In genomic region chr13:97008266-97009153, GRCm38 (mm10) we compare ENCODE assay signal across 8 mouse cellular contexts. TPM values are rescaled to one million over a fixed set of nuclear protein-coding genes. Genes with fewer than 3 reads are reported as not detected.
DNase-seq lines count a peak whose midpoint lies in the region; ATAC-seq and TF ChIP-seq lines count a peak whose summit lies in the region.

No protein-coding gene starts in this region.

- DNase-seq in 3134 (ENCODE audit: extremely low read depth, insufficient read length, low spot score), result peak; percentile 45
- peak; percentile 50 for DNase-seq in embryo, embryonic 10 days (ENCODE audit: low spot score)
- peak; percentile 30 to 73 for DNase-seq in layer of hippocampus, adult 18-20 months (ENCODE audit: low spot score in 2 of 2)
- DNase-seq in ovary, postnatal 36 days (ENCODE audit: low spot score), result no peak

- no peak for TF ChIP-seq POLR2A in ES-Bruce4 (IDR thresholded peaks at IDR 0.05; ENCODE audit: insufficient read depth, low read length)
- TF ChIP-seq POLR2A in olfactory bulb, adult 2 months (IDR thresholded peaks at IDR 0.05; ENCODE audit: insufficient read depth, low read depth, low read length), result no peak

- H3K4me2 ChIP-seq in heart, embryonic 12.5 days, result peak overlapping the region; percentile 81
- peak overlapping the region; percentile 94 for H3K4me2 ChIP-seq in liver, embryonic 16.5 days (ENCODE audit: low read depth, low read length)

- ATAC-seq in heart, embryonic 12.5 days (ENCODE audit: insufficient number of reproducible peaks, low FRiP score), result peak; percentile 54; the same call in 1 of the 2 replicates
- ATAC-seq in liver, embryonic 16.5 days (ENCODE audit: low read depth), result peak; percentile 67

- H3K4me3 ChIP-seq in ES-Bruce4 (ENCODE audit: low read depth, low read length), result peak overlapping the region; percentile 72
- peak overlapping the region; percentile 57 for H3K4me3 ChIP-seq in heart, embryonic 12.5 days
- peak overlapping the region; percentile 63 for H3K4me3 ChIP-seq in liver, embryonic 16.5 days (ENCODE audit: low read depth, low read length)
- peak overlapping the region; percentile 41 for H3K4me3 ChIP-seq in olfactory bulb, adult 2 months (ENCODE audit: insufficient read depth, low read depth, low read length)

- peak overlapping the region; percentile 54 for H3K9ac ChIP-seq in ES-Bruce4 (ENCODE audit: low read depth, poor library complexity, severe bottlenecking)
- H3K9ac ChIP-seq in heart, embryonic 12.5 days, result peak overlapping the region; percentile 71
- H3K9ac ChIP-seq in liver, embryonic 16.5 days (ENCODE audit: low read depth, low read length), result peak overlapping the region; percentile 57

- H3K4me1 ChIP-seq in ES-Bruce4 (ENCODE audit: control insufficient read depth, insufficient read depth, low read length), result no peaks in the 10 kb centered on the region
- H3K4me1 ChIP-seq in heart, embryonic 12.5 days (replicated peaks), result peaks cover 3% of the 10 kb centered on the region; the same call in 1 of the 2 replicates
- peaks cover 18% of the 10 kb centered on the region for H3K4me1 ChIP-seq in liver, embryonic 16.5 days (ENCODE audit: control insufficient read depth, low read depth, low read length)
- H3K4me1 ChIP-seq in olfactory bulb, adult 2 months (ENCODE audit: control insufficient read depth, insufficient read depth, low read length), result peaks cover 7% of the 10 kb centered on the region; the same call in 1 of the 2 replicates

- no peak for TF ChIP-seq CTCF in ES-Bruce4 (IDR thresholded peaks at IDR 0.05; ENCODE audit: low read depth, low read length)
- TF ChIP-seq CTCF in olfactory bulb, adult 2 months (IDR thresholded peaks at IDR 0.05; ENCODE audit: insufficient read depth, low read depth, low read length), result no peak

- peak overlapping the region; percentile 41; the same call in 1 of the 2 replicates for H3K27ac ChIP-seq in ES-Bruce4 (ENCODE audit: insufficient read depth, low read length)
- H3K27ac ChIP-seq in heart, embryonic 12.5 days (ENCODE audit: poor library complexity, severe bottlenecking), result no peak overlapping the region
- peak overlapping the region; percentile 84 for H3K27ac ChIP-seq in liver, embryonic 16.5 days (ENCODE audit: low read length)
- H3K27ac ChIP-seq in olfactory bulb, adult 2 months (ENCODE audit: insufficient read depth, low read depth, low read length), result 0 out of 2 replicates have a peak overlapping the region, but pooled peaks have one; percentile 30

- no peaks in the 10 kb centered on the region for H3K9me3 ChIP-seq in ES-Bruce4 (replicated peaks; ENCODE audit: control insufficient read depth, insufficient read depth, low read length, poor library complexity, severe bottlenecking)
- H3K9me3 ChIP-seq in heart, embryonic 12.5 days (replicated peaks), result no peaks in the 10 kb centered on the region
- H3K9me3 ChIP-seq in liver, embryonic 16.5 days (replicated peaks; ENCODE audit: control insufficient read depth, low read length), result no peaks in the 10 kb centered on the region

- TF ChIP-seq EP300 in ES-Bruce4 (IDR thresholded peaks at IDR 0.05; ENCODE audit: insufficient read depth, low read depth, low read length), result no peak

- no peaks in the 10 kb centered on the region for H3K27me3 ChIP-seq in ES-Bruce4 (ENCODE audit: control insufficient read depth, insufficient read depth, low read length, poor library complexity, severe bottlenecking)
- H3K27me3 ChIP-seq in heart, embryonic 12.5 days (replicated peaks), result no peaks in the 10 kb centered on the region
- H3K27me3 ChIP-seq in liver, embryonic 16.5 days (ENCODE audit: control insufficient read depth, insufficient read depth, low read depth, low read length), result no peaks in the 10 kb centered on the region

- 2% methylated on average over 19 of the region's 19 CpGs for whole genome bisulfite sequencing in heart, embryonic 12.5 days
- under 1% methylated on average over 19 of the region's 19 CpGs for WGBS in liver, embryonic 16.5 days (ENCODE audit: insufficient replicate concordance)
- WGBS in olfactory bulb, adult 2 months, result 2% methylated on average over 19 of the region's 19 CpGs

- no peaks in the 10 kb centered on the region for H3K36me3 ChIP-seq in ES-Bruce4 (ENCODE audit: control insufficient read depth, insufficient read depth, low read length, poor library complexity, severe bottlenecking)
- H3K36me3 ChIP-seq in heart, embryonic 12.5 days, result no peaks in the 10 kb centered on the region
- no peaks in the 10 kb centered on the region for H3K36me3 ChIP-seq in liver, embryonic 16.5 days (ENCODE audit: control insufficient read depth, insufficient read depth)

RNA-seq across cellular contexts. Expression of gene 1700029F12Rik, which starts 25.7 kb away (rescaled TPM):
- polyA plus RNA-seq in ES-Bruce4 (2011; ENCODE audit: insufficient read depth, insufficient read length, low read depth, missing spikeins), result not detected in 2 replicates
- polyA plus RNA-seq in heart, embryonic 12.5 days (2016; fragmentation: Nextera tagmentation; extraction: Ambion mirVana), result not detected in 2 replicates
- total RNA-seq in layer of hippocampus, adult 18-20 months (2021), result not detected
- not detected in 2 replicates for polyA plus RNA-seq in liver, embryonic 16.5 days (2015; fragmentation: Nextera tagmentation; extraction: Ambion mirVana)
- not detected in 2 replicates for polyA plus RNA-seq in olfactory bulb, adult 2 months (2012; ENCODE audit: insufficient read depth, insufficient read length, low replicate concordance, missing spikeins)

RNA-seq across cellular contexts. Expression of gene Fam169a, which starts 58.6 kb away (rescaled TPM):
- polyA plus RNA-seq in ES-Bruce4 (2011; ENCODE audit: insufficient read depth, insufficient read length, low read depth, missing spikeins), result 74.6 and 81.9 TPM in 2 replicates
- 12.4 and 12.9 TPM in 2 replicates for polyA plus RNA-seq in heart, embryonic 12.5 days (2016; fragmentation: Nextera tagmentation; extraction: Ambion mirVana)
- total RNA-seq in layer of hippocampus, adult 18-20 months (2021), result 10 to 100 TPM; 40.9 to 43.1 TPM
- 0.58 and 0.83 TPM in 2 replicates for polyA plus RNA-seq in liver, embryonic 16.5 days (2015; fragmentation: Nextera tagmentation; extraction: Ambion mirVana)
- not detected in 2 replicates for polyA plus RNA-seq in olfactory bulb, adult 2 months (2012; ENCODE audit: insufficient read depth, insufficient read length, low replicate concordance, missing spikeins)
